Mouse (Mus musculus): ENCODE measurements around the gene Klra10.
"Not testable (repeated sequence)": the region's sequence is repeated elsewhere in the genome, so short reads cannot be mapped to it uniquely, and the experiment has no call there.

Klra10 gene

GRCm38 (mm10) chr6:130281828-130282227 lies at the start of gene Klra10:
Gene Klra10, minus strand, starts transcription at chr6:130281928.
- not testable (repeated sequence) for DNase-seq (ENCODE audit: low spot score in 2 of 2)

GRCm38 (mm10) chr6:130287984-130288649 lies 6.4 kb upstream of the Klra10 start:
- DNase-seq (ENCODE audit: low spot score in 2 of 2) = no peak

- no peak for DNase-seq (ENCODE audit: low spot score in 2 of 2)
Measured at GRCm38 (mm10) chr6:130255326-130255725, 26.4 kb downstream of the Klra10 start.

- no peak for DNase-seq (ENCODE audit: low spot score in 2 of 2)
Measured at GRCm38 (mm10) chr6:130237536-130237935, 44.2 kb downstream of the Klra10 start.

GRCm38 (mm10) chr6:130236635-130237034 lies 45.1 kb downstream of the Klra10 start:
- no peak for DNase-seq (ENCODE audit: low spot score in 2 of 2)

DNA sequence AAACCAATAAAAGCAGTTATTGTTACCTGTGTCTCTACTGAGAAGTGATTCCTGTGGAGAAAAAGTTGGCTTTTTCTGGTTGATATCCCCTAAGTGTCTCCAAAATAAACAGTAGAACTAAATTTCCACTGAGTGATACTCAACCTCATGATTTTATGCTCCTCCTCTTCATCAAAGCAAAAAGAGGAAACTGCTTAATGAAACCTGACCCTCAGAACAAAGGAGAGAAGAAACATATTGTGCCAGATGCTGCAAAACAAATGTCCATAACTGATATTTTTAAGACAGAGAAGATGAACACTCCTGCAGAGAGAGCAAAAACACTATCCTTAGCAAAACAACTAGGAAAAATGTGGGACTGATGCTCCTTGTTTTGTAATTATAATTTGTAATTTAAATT lies 48.5 kb downstream of the Klra10 start, which contains the start of gene Klra7:
TSS of gene Klra7 (minus strand) at position 101 of the 400 bp plus-strand sequence.
- DNase-seq (ENCODE audit: low spot score in 2 of 2) = no peak
